Mouse (Mus musculus) olfactory bulb, adult 2 months (tissue): Measurements from ENCODE around the gene Psmd1.

Experiments used
- CTCF ChIP-seq: fragments of 200-500 bp; IDR thresholded peaks from 2 replicates; pipeline ENCODE4 v1.5.1; 2012; ENCODE audit warnings: low read depth, mild to moderate bottlenecking, low read length, moderate library complexity; ENCODE audit not compliant: insufficient read depth
- POLR2A ChIP-seq: fragments of 200-500 bp; IDR thresholded peaks from 2 replicates; pipeline ENCODE4 v1.6.1; 2012; ENCODE audit warnings: mild to moderate bottlenecking, low read depth, low read length, moderate library complexity; ENCODE audit not compliant: insufficient read depth

DNA sequence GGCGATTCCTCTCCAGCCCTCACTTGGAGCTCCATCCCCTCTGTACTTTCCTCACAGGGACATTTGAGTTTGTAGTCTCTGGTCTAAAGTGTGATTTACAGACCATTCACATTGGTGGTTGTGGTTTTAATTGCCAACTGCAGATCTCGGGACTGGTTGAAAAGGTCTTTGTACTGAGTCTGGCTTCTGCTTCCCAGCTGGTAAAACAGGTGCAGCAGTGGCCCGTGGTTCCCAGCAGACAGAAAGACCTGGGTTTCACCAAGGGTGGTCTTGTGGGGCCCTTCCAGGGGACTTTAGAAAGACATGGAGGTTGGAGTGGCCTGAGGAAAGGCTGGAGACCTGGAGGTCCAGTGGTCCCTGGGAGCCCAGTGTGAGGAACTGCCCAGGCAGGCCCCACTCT is 9.2 kb upstream of the Psmd1 start:
- TF ChIP-seq POLR2A (no peak), CTCF (no peak)
